Mouse (Mus musculus): Measurements from ENCODE around the gene Myt1l.

DNA sequence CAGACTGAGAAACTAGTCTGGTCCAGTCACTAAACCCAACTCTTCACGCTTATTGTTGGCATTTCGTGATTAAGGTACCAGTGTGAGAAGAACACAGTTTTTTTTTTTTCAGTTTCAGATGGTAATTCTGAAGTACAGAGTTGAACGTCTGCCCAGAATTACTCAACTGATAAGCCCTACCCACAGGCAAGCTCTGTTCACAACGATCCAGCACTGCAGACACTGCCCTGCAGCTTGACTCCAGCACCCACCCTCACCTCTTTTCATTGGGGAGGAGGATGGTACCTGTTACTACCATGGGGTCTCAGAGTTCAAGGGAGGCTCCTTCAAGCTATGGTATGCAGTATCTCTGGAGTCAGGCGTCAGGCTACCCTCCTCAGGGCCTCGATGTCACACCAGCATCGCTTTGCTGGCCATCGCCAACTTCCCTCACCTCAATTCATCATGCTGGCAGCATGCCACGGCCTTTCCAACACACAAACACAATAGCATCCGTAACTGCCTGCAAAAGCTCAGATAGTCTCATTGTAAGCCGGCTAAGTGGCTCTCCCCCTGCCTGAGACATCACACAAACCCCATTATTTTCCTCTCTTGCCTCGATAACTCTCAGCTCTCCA, 281.5 kb downstream of the Myt1l start:
- no peak for TF ChIP-seq POLR2A (IDR thresholded peaks at IDR 0.05; ENCODE audit: extremely low read depth, insufficient read depth, low read length)
- no peak for TF ChIP-seq CTCF (IDR thresholded peaks at IDR 0.05; ENCODE audit: low read depth, low read length)

Data from liver, adult 2 months (tissue).